Mouse (Mus musculus) midbrain, embryonic 15.5 days (tissue): ENCODE results near the gene Eif4g3. TPM values are rescaled to one million over a fixed set of nuclear protein-coding genes. Genes with fewer than 3 reads are reported as not detected.

ENCODE experiments used
- ATAC-seq: fragments of 200-750 bp; cut with Nextera tagmentation; replicated peaks from 2 replicates; pipeline ENCODE4 v1.8.0; 2017; ENCODE audit warnings: moderate TSS enrichment
- H3K27ac ChIP-seq: fragments of 300-500 bp; sonication (generic); 2 replicates; pipeline ENCODE4 v1.5.1; 2015; ENCODE audit warnings: mild to moderate bottlenecking, inconsistent platforms
- H3K27me3 ChIP-seq: fragments of 300-500 bp; sonication (generic); replicated peaks from 2 replicates; pipeline ENCODE4 v1.6.1; 2015; ENCODE audit warnings: inconsistent platforms
- H3K36me3 ChIP-seq: fragments of 300-500 bp; sonication (generic); replicated peaks from 2 replicates; pipeline ENCODE4 v1.6.1; 2015; ENCODE audit warnings: inconsistent platforms
- H3K4me1 ChIP-seq: fragments of 300-500 bp; sonication (generic); 2 replicates; pipeline ENCODE4 v1.6.1; 2015; ENCODE audit warnings: inconsistent platforms
- H3K4me2 ChIP-seq: fragments of 300-500 bp; sonication (generic); 2 replicates; pipeline ENCODE4 v1.6.1; 2015; ENCODE audit warnings: inconsistent platforms, mild to moderate bottlenecking, moderate library complexity
- H3K4me3 ChIP-seq: fragments of 300-500 bp; sonication (generic); 2 replicates; pipeline ENCODE4 v1.5.1; 2015; ENCODE audit warnings: mild to moderate bottlenecking, inconsistent platforms
- H3K9ac ChIP-seq: fragments of 300-500 bp; sonication (generic); 2 replicates; pipeline ENCODE4 v1.6.1; 2015; ENCODE audit warnings: mild to moderate bottlenecking, inconsistent platforms
- H3K9me3 ChIP-seq: fragments of 300-500 bp; sonication (generic); 2 replicates; pipeline ENCODE4 v1.6.1; 2016; ENCODE audit warnings: inconsistent platforms
- WGBS: fragments of 180-500 bp; shearing (Covaris S2); methylation state at CpG from one replicate; pipeline ENCODE4 v1.1.7; 2015; ENCODE audit warnings: mixed read lengths; 5-methylcytosine and 5-hydroxymethylcytosine counted together
- polyA plus RNA-seq: library from polyadenylated mRNA; unstranded; fragments of >200 nt; fragmentation: Nextera tagmentation; extraction: Ambion mirVana; gene quantifications from 2 replicates; pipeline ENCODE4 v1.2.1, GENCODE M21; 2015

The Eif4g3 gene
- polyA plus RNA-seq, 1 experiment from 2014 or later = 58.5 TPM

- no peak for ATAC-seq
- Histone ChIP-seq H3K9ac (no peak overlapping the region), H3K36me3 (peaks cover 72% of the 10 kb centered on the region), H3K4me1 (no peaks in the 10 kb centered on the region), H3K9me3 (no peaks in the 10 kb centered on the region), H3K27ac (no peak overlapping the region), H3K4me2 (no peak overlapping the region), H3K4me3 (no peak overlapping the region), H3K27me3 (no peaks in the 10 kb centered on the region)
- WGBS = 96% methylated on average over 3 of the region's 3 CpGs
Measured at GRCm38 (mm10) chr4:138200769-138201168, 207.9 kb downstream of the Eif4g3 start.

GRCm38 (mm10) chr4:138201696-138202095 is 208.9 kb downstream of the Eif4g3 start:
- H3K4me3 ChIP-seq = no peak overlapping the region
- no peaks in the 10 kb centered on the region for H3K4me1 ChIP-seq
- no peaks in the 10 kb centered on the region for H3K9me3 ChIP-seq
- no peak for ATAC-seq
- peaks cover 69% of the 10 kb centered on the region for H3K36me3 ChIP-seq
- no peak overlapping the region for H3K4me2 ChIP-seq
- WGBS = 85% methylated on average over 9 of the region's 9 CpGs
- H3K9ac ChIP-seq = no peak overlapping the region
- H3K27ac ChIP-seq = no peak overlapping the region
- H3K27me3 ChIP-seq = no peaks in the 10 kb centered on the region

GRCm38 (mm10) chr4:138210116-138210515 is 217.3 kb downstream of the Eif4g3 start:
- no peaks in the 10 kb centered on the region for H3K4me1 ChIP-seq
- peaks cover 24% of the 10 kb centered on the region for H3K36me3 ChIP-seq
- no peaks in the 10 kb centered on the region for H3K9me3 ChIP-seq
- no peak overlapping the region for H3K4me3 ChIP-seq
- no peak for ATAC-seq
- 91% methylated on average over 5 of the region's 5 CpGs for WGBS
- H3K27ac ChIP-seq = no peak overlapping the region
- no peaks in the 10 kb centered on the region for H3K27me3 ChIP-seq
- H3K4me2 ChIP-seq = no peak overlapping the region
- H3K9ac ChIP-seq = no peak overlapping the region

GRCm38 (mm10) chr4:138213861-138214260 is 221.0 kb downstream of the Eif4g3 start:
- no peak overlapping the region for H3K27ac ChIP-seq
- ATAC-seq = no peak

GRCm38 (mm10) chr4:138215671-138216199 is 222.9 kb downstream of the Eif4g3 start:
- peak overlapping the region; percentile 90 for H3K4me3 ChIP-seq
- peak; percentile 1; the same call in 1 of the 2 replicates for ATAC-seq
- H3K36me3 ChIP-seq = no peaks in the 10 kb centered on the region
- 39% methylated on average over 13 of the region's 13 CpGs for WGBS
- no peaks in the 10 kb centered on the region for H3K9me3 ChIP-seq
- H3K9ac ChIP-seq = peak overlapping the region; percentile 96
- peak overlapping the region; percentile 100 for H3K27ac ChIP-seq
- H3K4me2 ChIP-seq = peak overlapping the region; percentile 79
- H3K27me3 ChIP-seq = no peaks in the 10 kb centered on the region
- H3K4me1 ChIP-seq = peaks cover 32% of the 10 kb centered on the region

More at GRCm38 (mm10) chr4:138213861-138214260, 221.0 kb downstream of the Eif4g3 start:
- Histone ChIP-seq H3K9ac (no peak overlapping the region), H3K36me3 (peaks cover 7% of the 10 kb centered on the region), H3K4me1 (peaks cover 19% of the 10 kb centered on the region), H3K4me3 (no peak overlapping the region), H3K9me3 (no peaks in the 10 kb centered on the region), H3K27me3 (no peaks in the 10 kb centered on the region), H3K4me2 (no peak overlapping the region)
- WGBS = 90% methylated on average over 3 of the region's 3 CpGs

- Histone ChIP-seq H3K4me1 (peaks cover 35% of the 10 kb centered on the region), H3K9ac (peak within 1 kb of the TSS; percentile 96), H3K4me2 (peak within 1 kb of the TSS; percentile 79), H3K36me3 (no peaks in the 10 kb centered on the region), H3K27ac (peak within 1 kb of the TSS; percentile 100), H3K27me3 (no peaks in the 10 kb centered on the region), H3K4me3 (peak within 1 kb of the TSS; percentile 90), H3K9me3 (no peaks in the 10 kb centered on the region)
- WGBS = 1% methylated on average over 63 of the region's 84 CpGs
- ATAC-seq = peak; percentile 82
Measured at GRCm38 (mm10) chr4:138216200-138216890, 223.5 kb downstream of the Eif4g3 start, which contains the start of gene Hp1bp3. Hp1bp3 (plus strand) TSS chr4:138216296.

- no peaks in the 10 kb centered on the region for H3K9me3 ChIP-seq
- peak; percentile 95 for ATAC-seq
- H3K9ac ChIP-seq = peak overlapping the region; percentile 96
- H3K4me1 ChIP-seq = peaks cover 35% of the 10 kb centered on the region
- WGBS = under 1% methylated on average over 46 of the region's 68 CpGs
- H3K27me3 ChIP-seq = no peaks in the 10 kb centered on the region
- H3K27ac ChIP-seq = peak overlapping the region; percentile 100
- H3K4me2 ChIP-seq = peak overlapping the region; percentile 79
- peak overlapping the region; percentile 90 for H3K4me3 ChIP-seq
- H3K36me3 ChIP-seq = no peaks in the 10 kb centered on the region
Measured at GRCm38 (mm10) chr4:138216891-138217392, 224.1 kb downstream of the Eif4g3 start.

GRCm38 (mm10) chr4:138217441-138217840 is 224.6 kb downstream of the Eif4g3 start:
- Histone ChIP-seq H3K4me3 (peak overlapping the region; percentile 90), H3K36me3 (0 out of 2 replicates have a peak, but pooled peaks cover 3% of the 10 kb centered on the region), H3K9ac (peak overlapping the region; percentile 96), H3K4me1 (peaks cover 35% of the 10 kb centered on the region), H3K27ac (peak overlapping the region; percentile 100), H3K9me3 (no peaks in the 10 kb centered on the region), H3K4me2 (peak overlapping the region; percentile 69), H3K27me3 (no peaks in the 10 kb centered on the region)
- ATAC-seq = no peak
- 0% methylated on average over 36 of the region's 36 CpGs for WGBS

GRCm38 (mm10) chr4:138217951-138218685 is 225.3 kb downstream of the Eif4g3 start:
- Histone ChIP-seq H3K27ac (peak overlapping the region; percentile 100; the same call in 1 of the 2 replicates), H3K4me2 (peak overlapping the region; percentile 69), H3K9me3 (no peaks in the 10 kb centered on the region), H3K9ac (peak overlapping the region; percentile 96), H3K4me1 (peaks cover 35% of the 10 kb centered on the region), H3K27me3 (no peaks in the 10 kb centered on the region), H3K4me3 (peak overlapping the region; percentile 90), H3K36me3 (peaks cover 3% of the 10 kb centered on the region; the same call in 1 of the 2 replicates)
- no peak for ATAC-seq
- WGBS = 82% methylated on average over 11 of the region's 11 CpGs

- H3K9me3 ChIP-seq = no peaks in the 10 kb centered on the region
- no peak overlapping the region for H3K4me3 ChIP-seq
- WGBS = 86% methylated on average over 5 of the region's 5 CpGs
- H3K4me1 ChIP-seq = peaks cover 35% of the 10 kb centered on the region
- peaks cover 14% of the 10 kb centered on the region for H3K36me3 ChIP-seq
- no peak overlapping the region for H3K4me2 ChIP-seq
- H3K27ac ChIP-seq = no peak overlapping the region
- H3K27me3 ChIP-seq = no peaks in the 10 kb centered on the region
- ATAC-seq = no peak
- no peak overlapping the region for H3K9ac ChIP-seq
Measured at GRCm38 (mm10) chr4:138219331-138219730, 226.5 kb downstream of the Eif4g3 start.

- 89% methylated on average over 7 of the region's 7 CpGs for WGBS
- Histone ChIP-seq H3K36me3 (peaks cover 20% of the 10 kb centered on the region), H3K4me2 (no peak overlapping the region), H3K4me3 (no peak overlapping the region), H3K4me1 (peaks cover 30% of the 10 kb centered on the region), H3K9ac (no peak overlapping the region), H3K27me3 (no peaks in the 10 kb centered on the region), H3K9me3 (no peaks in the 10 kb centered on the region), H3K27ac (no peak overlapping the region)
- no peak for ATAC-seq
Measured at GRCm38 (mm10) chr4:138220761-138221160, 227.9 kb downstream of the Eif4g3 start.

GRCm38 (mm10) chr4:138221406-138221805 is 228.6 kb downstream of the Eif4g3 start:
- Histone ChIP-seq H3K9me3 (no peaks in the 10 kb centered on the region), H3K36me3 (peaks cover 27% of the 10 kb centered on the region), H3K27me3 (no peaks in the 10 kb centered on the region), H3K27ac (no peak overlapping the region), H3K4me2 (no peak overlapping the region), H3K4me3 (no peak overlapping the region), H3K9ac (no peak overlapping the region), H3K4me1 (peaks cover 27% of the 10 kb centered on the region)
- 92% methylated on average over 5 of the region's 5 CpGs for WGBS
- no peak for ATAC-seq
